Mouse (Mus musculus): ENCODE data around the gene Gm16223. TPM values are rescaled to one million over a fixed set of nuclear protein-coding genes. Genes with fewer than 3 reads are reported as not detected.

Gm16223 gene
- polyA plus RNA-seq (2014; fragmentation: Illumina TruSeq; extraction: RNeasy Lipid Tissue Mini Kit (QIAGEN cat#74804); ENCODE audit: low read depth, low replicate concordance), result not detected

DNA sequence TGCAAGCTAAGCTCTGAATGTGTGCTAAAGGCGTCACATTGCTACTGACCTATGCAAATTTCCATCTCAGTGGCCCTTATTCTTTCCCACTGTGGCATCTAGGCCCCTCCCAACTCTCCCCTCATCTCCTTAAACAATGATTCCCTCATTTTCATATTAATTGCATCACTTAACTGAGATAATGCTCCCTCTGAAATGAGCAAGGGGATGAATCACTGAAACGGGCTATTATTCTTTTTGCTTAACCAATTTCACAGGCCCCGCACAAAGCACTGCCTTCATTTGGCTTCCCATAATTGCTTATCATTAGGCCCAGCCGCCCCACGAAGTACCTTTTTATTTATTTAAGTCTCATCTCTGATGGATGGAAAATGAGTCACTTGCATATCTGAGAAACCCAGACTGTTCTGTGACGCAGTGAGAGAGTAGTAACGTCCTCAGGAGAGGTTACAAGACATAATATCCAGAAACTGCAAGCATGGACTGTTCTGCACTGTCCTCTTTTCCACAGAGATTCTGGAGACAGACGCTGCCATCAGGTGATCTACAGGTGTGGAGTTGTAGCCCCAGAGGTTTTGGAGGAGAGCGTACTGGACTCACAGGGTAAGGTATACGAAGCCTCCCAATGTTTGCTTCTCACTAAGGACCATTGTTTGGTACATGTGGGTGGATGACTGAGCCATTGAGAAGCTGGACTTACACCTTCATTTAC, at the start of gene Gm16223:
Gene Gm16223, plus strand, starts transcription at position 485 of the 712 bp plus-strand sequence.

Other genes starting within 250 kb of the Gm16223 start
- 9.7 TPM for gene Bod1l, start 223.6 kb upstream of the Gm16223 start, polyA plus RNA-seq (2014; fragmentation: Illumina TruSeq; extraction: RNeasy Lipid Tissue Mini Kit (QIAGEN cat#74804); ENCODE audit: low read depth, low replicate concordance)